8 mouse cellular contexts compared by ENCODE assay signal in the genomic region with DNA sequence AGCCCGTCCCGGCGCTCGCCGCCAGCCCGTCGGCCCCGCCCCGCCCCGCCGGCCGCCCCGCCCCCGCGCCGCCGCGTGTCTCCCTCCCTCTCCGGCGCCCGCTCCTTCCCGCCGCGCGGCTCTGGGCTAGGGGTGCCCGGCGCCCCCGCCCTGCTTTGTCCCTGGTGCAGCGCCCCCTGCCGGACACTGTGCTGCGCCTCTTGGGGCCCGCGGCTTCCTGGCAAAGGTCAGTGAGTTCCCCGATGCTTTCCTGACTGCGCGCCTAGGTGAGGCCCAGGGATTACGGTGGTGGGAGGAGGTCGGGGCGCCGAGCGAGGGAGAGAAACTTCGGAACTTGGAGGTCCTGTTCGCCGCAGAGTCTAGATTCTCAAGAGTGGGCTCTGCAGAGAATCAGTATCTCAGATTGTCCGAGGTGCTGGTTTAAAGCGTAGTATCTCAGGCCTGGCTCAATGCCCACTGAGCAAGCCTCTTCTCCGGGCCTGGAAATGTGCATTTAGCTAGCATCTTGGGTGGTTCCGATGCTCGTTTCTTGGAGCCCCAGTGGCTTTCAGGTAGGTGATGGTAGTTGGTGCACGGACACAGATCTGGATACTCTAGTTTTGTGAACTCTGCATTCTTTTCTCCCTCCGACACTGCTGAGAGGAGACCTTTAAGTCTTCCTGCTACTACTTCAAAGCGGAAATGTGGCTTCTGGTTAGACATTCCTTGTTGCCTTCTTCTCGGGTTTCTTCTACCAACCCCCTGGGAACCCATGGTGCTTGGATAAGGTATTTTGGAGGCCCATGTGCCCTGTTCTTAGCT. TPM values are rescaled to one million over a fixed set of nuclear protein-coding genes. Genes with fewer than 3 reads are reported as not detected.
DNase-seq lines count a peak whose midpoint lies in the region; ATAC-seq and TF ChIP-seq lines count a peak whose summit lies in the region.

A gene (plus strand): TSS at position 74 of the 801 bp plus-strand sequence.

- TF ChIP-seq CTCF in intestine, postnatal 0 days (IDR thresholded peaks at IDR 0.05; ENCODE audit: low read depth), result peak; percentile 96

- H3K9me3 ChIP-seq in embryonic facial prominence, embryonic 10.5 days, result no peaks in the 10 kb centered on the region
- no peaks in the 10 kb centered on the region for H3K9me3 ChIP-seq in intestine, postnatal 0 days (ENCODE audit: control insufficient read depth)
- H3K9me3 ChIP-seq in limb, embryonic 10.5 days (replicated peaks), result no peaks in the 10 kb centered on the region
- H3K9me3 ChIP-seq in midbrain, embryonic 12.5 days, result no peaks in the 10 kb centered on the region

- H3K4me1 ChIP-seq in embryonic facial prominence, embryonic 10.5 days, result peaks cover 63% of the 10 kb centered on the region
- H3K4me1 ChIP-seq in intestine, postnatal 0 days (replicated peaks; ENCODE audit: control insufficient read depth, insufficient read depth, low read length), result peaks cover 13% of the 10 kb centered on the region
- peaks cover 49% of the 10 kb centered on the region for H3K4me1 ChIP-seq in limb, embryonic 10.5 days
- H3K4me1 ChIP-seq in midbrain, embryonic 12.5 days, result peaks cover 42% of the 10 kb centered on the region

- DNase-seq in layer of hippocampus, adult 11-12 months (ENCODE audit: low spot score), result peak; percentile 90
- no peak for DNase-seq in layer of hippocampus, adult 9-10 months (ENCODE audit: low spot score)
- DNase-seq in embryonic facial prominence, embryonic 10.5 days (ENCODE audit: low spot score), result peak; percentile 99
- DNase-seq in gonadal fat pad, adult 2 months (ENCODE audit: low read depth), result no peak
- DNase-seq in limb, embryonic 10.5 days (ENCODE audit: low spot score), result peak; percentile 100
- peak; percentile 82 for DNase-seq in skeletal muscle tissue, adult 2 months (ENCODE audit: low read depth, low spot score)

- 1% methylated on average over 46 of the region's 53 CpGs for WGBS in embryonic facial prominence, embryonic 10.5 days
- WGBS in intestine, postnatal 0 days, result 1% methylated on average over 34 of the region's 53 CpGs
- WGBS in limb, embryonic 10.5 days, result 1% methylated on average over 40 of the region's 53 CpGs
- 1% methylated on average over 26 of the region's 53 CpGs for WGBS in midbrain, embryonic 12.5 days

- peak within 1 kb of the TSS; percentile 93 for H3K4me2 ChIP-seq in intestine, postnatal 0 days (replicated peaks; ENCODE audit: low read depth)
- H3K4me2 ChIP-seq in midbrain, embryonic 12.5 days (replicated peaks), result peak within 1 kb of the TSS; percentile 97

- H3K36me3 ChIP-seq in embryonic facial prominence, embryonic 10.5 days (replicated peaks), result peaks cover 39% of the 10 kb centered on the region
- H3K36me3 ChIP-seq in intestine, postnatal 0 days (ENCODE audit: control insufficient read depth, insufficient read depth), result peaks cover 13% of the 10 kb centered on the region; the same call in 1 of the 2 replicates
- H3K36me3 ChIP-seq in limb, embryonic 10.5 days, result peaks cover 46% of the 10 kb centered on the region
- no peaks in the 10 kb centered on the region for H3K36me3 ChIP-seq in midbrain, embryonic 12.5 days

- H3K27me3 ChIP-seq in embryonic facial prominence, embryonic 10.5 days (replicated peaks; ENCODE audit: low read depth, poor library complexity, severe bottlenecking), result no peaks in the 10 kb centered on the region
- H3K27me3 ChIP-seq in intestine, postnatal 0 days (replicated peaks; ENCODE audit: control insufficient read depth, insufficient read depth, low read length), result no peaks in the 10 kb centered on the region
- no peaks in the 10 kb centered on the region for H3K27me3 ChIP-seq in limb, embryonic 10.5 days (ENCODE audit: low read depth, poor library complexity, severe bottlenecking)
- no peaks in the 10 kb centered on the region for H3K27me3 ChIP-seq in midbrain, embryonic 12.5 days

- ATAC-seq in intestine, postnatal 0 days, result peak; percentile 92
- peak; percentile 90 for ATAC-seq in midbrain, embryonic 12.5 days (ENCODE audit: low FRiP score, low read depth)

- H3K27ac ChIP-seq in embryonic facial prominence, embryonic 10.5 days (replicated peaks), result peak within 1 kb of the TSS; percentile 91
- peak within 1 kb of the TSS; percentile 93 for H3K27ac ChIP-seq in intestine, postnatal 0 days (ENCODE audit: low read depth, low read length)
- H3K27ac ChIP-seq in limb, embryonic 10.5 days, result peak within 1 kb of the TSS; percentile 95
- H3K27ac ChIP-seq in midbrain, embryonic 12.5 days (replicated peaks), result peak within 1 kb of the TSS; percentile 71

- peak within 1 kb of the TSS; percentile 90 for H3K4me3 ChIP-seq in embryonic facial prominence, embryonic 10.5 days
- H3K4me3 ChIP-seq in intestine, postnatal 0 days (ENCODE audit: low read depth, low read length), result peak within 1 kb of the TSS; percentile 79
- H3K4me3 ChIP-seq in limb, embryonic 10.5 days, result peak within 1 kb of the TSS; percentile 83
- peak within 1 kb of the TSS; percentile 78 for H3K4me3 ChIP-seq in midbrain, embryonic 12.5 days

- peak within 1 kb of the TSS; percentile 79 for H3K9ac ChIP-seq in intestine, postnatal 0 days (ENCODE audit: low read depth, low read length)
- H3K9ac ChIP-seq in midbrain, embryonic 12.5 days (replicated peaks), result peak within 1 kb of the TSS; percentile 84

RNA-seq across cellular contexts. Expression of the gene that starts here (rescaled TPM):
- polyA plus RNA-seq in embryonic facial prominence, embryonic 10.5 days (2016; fragmentation: Nextera tagmentation; extraction: Ambion mirVana), result 41.9 and 44.2 TPM in 2 replicates
- 50.9 and 64.9 TPM in 2 replicates for polyA plus RNA-seq in gonadal fat pad, adult 2 months (2012; rRNA removed)
- 62.2 and 67.7 TPM in 2 replicates for polyA plus RNA-seq in intestine, postnatal 0 days (2015; fragmentation: Nextera tagmentation; extraction: Ambion mirVana)
- 45.5 and 52.5 TPM in 2 replicates for polyA plus RNA-seq in limb, embryonic 10.5 days (2016; fragmentation: Nextera tagmentation; extraction: Ambion mirVana)
- 36.4 and 39.9 TPM in 2 replicates for polyA plus RNA-seq in midbrain, embryonic 12.5 days (2016; fragmentation: Nextera tagmentation; extraction: Ambion mirVana)

Comparison
In these comparisons a context has a peak if more than half of its experiments do, and no peak if none do; other contexts are left out.
1. DNase-seq: peak in layer of hippocampus, adult 11-12 months (single experiment), embryonic facial prominence, embryonic 10.5 days (single experiment), limb, embryonic 10.5 days (single experiment) and skeletal muscle tissue, adult 2 months (single experiment); none in layer of hippocampus, adult 9-10 months (single experiment) and gonadal fat pad, adult 2 months (single experiment).
2. Peak in every context shown above with its lines, with median percentiles within 50 percentile points of each other: H3K27ac ChIP-seq and H3K4me3 ChIP-seq.